Mouse (Mus musculus) intestine, embryonic 14.5 days (tissue): Measurements from ENCODE around the gene Prm2. TPM values are rescaled to one million over a fixed set of nuclear protein-coding genes. Genes with fewer than 3 reads are reported as not detected.

Experiments
- ATAC-seq: fragments of 200-750 bp; cut with Nextera tagmentation; replicated peaks from 2 replicates; pipeline ENCODE4 v1.8.0; 2017; ENCODE audit warnings: low read depth, moderate number of reproducible peaks, moderate TSS enrichment, moderate library complexity; ENCODE audit not compliant: low FRiP score, low TSS enrichment
- DNase-seq: peaks from one replicate; pipeline ENCODE4 v3.0.0-alpha.2; 2018; ENCODE audit warnings: low spot score
- H3K27ac ChIP-seq: fragments of 300-500 bp; sonication (generic); 2 replicates; pipeline ENCODE4 v1.5.1; 2014; ENCODE audit warnings: low read depth, mild to moderate bottlenecking, control low read depth
- H3K27me3 ChIP-seq: fragments of 300-500 bp; sonication (generic); replicated peaks from 2 replicates; pipeline ENCODE4 v1.6.1; 2014; ENCODE audit warnings: low read length, control low read depth; ENCODE audit not compliant: control insufficient read depth, insufficient read depth
- H3K36me3 ChIP-seq: fragments of 300-500 bp; sonication (generic); 2 replicates; pipeline ENCODE4 v1.6.1; 2014; ENCODE audit warnings: low read length, control low read depth; ENCODE audit not compliant: control insufficient read depth, insufficient read depth
- H3K4me1 ChIP-seq: fragments of 300-500 bp; sonication (generic); replicated peaks from 2 replicates; pipeline ENCODE4 v1.6.1; 2014; ENCODE audit warnings: low read length, control low read depth, mixed read lengths; ENCODE audit not compliant: control insufficient read depth, insufficient read depth
- H3K4me2 ChIP-seq: fragments of 300-500 bp; sonication (generic); 2 replicates; pipeline ENCODE4 v1.6.1; 2014; ENCODE audit warnings: low read length
- H3K4me3 ChIP-seq: fragments of 300-500 bp; sonication (generic); 2 replicates; pipeline ENCODE4 v1.5.1; 2014; ENCODE audit warnings: low read depth, low read length, control low read depth, mixed read lengths
- H3K9ac ChIP-seq: fragments of 300-500 bp; sonication (generic); 2 replicates; pipeline ENCODE4 v1.6.1; 2014; ENCODE audit warnings: mild to moderate bottlenecking, low read length
- H3K9me3 ChIP-seq: fragments of 300-500 bp; sonication (generic); 2 replicates; pipeline ENCODE4 v1.6.1; 2016; ENCODE audit warnings: low read length, control low read depth; ENCODE audit not compliant: control insufficient read depth
- WGBS: fragments of 180-500 bp; shearing (Covaris S2); extraction: QIAGEN DNeasy Blood & Tissue Kit; methylation state at CpG from one replicate; pipeline ENCODE4 v1.1.7; 2014; 5-methylcytosine and 5-hydroxymethylcytosine counted together
- polyA plus RNA-seq: library from polyadenylated mRNA; unstranded; fragments of >200 nt; fragmentation: Nextera tagmentation; extraction: Ambion mirVana; gene quantifications from 2 replicates; pipeline ENCODE4 v1.2.1, GENCODE M21; 2014

Gene Prm2
- polyA plus RNA-seq, 1 experiment from 2014 or later, result not detected

- DNase-seq, result no peak
- Histone ChIP-seq H3K4me3 (no peak overlapping the region), H3K9ac (no peak overlapping the region), H3K27me3 (no peaks in the 10 kb centered on the region), H3K4me1 (0 out of 2 replicates have a peak, but pooled peaks cover 2% of the 10 kb centered on the region), H3K36me3 (no peaks in the 10 kb centered on the region), H3K27ac (no peak overlapping the region), H3K4me2 (no peak overlapping the region), H3K9me3 (no peaks in the 10 kb centered on the region)
- no peak for ATAC-seq
- WGBS, result 51% methylated on average over 6 of the region's 6 CpGs
These were observed 32.2 kb downstream of the Prm2 start for GRCm38 (mm10) chr16:10763540-10764264.

- Histone ChIP-seq H3K4me2 (no peak overlapping the region), H3K27ac (no peak overlapping the region), H3K4me1 (0 out of 2 replicates have a peak, but pooled peaks cover 2% of the 10 kb centered on the region), H3K36me3 (no peaks in the 10 kb centered on the region), H3K9me3 (no peaks in the 10 kb centered on the region), H3K27me3 (no peaks in the 10 kb centered on the region), H3K4me3 (no peak overlapping the region), H3K9ac (no peak overlapping the region)
- WGBS, result 61% methylated on average over 5 of the region's 5 CpGs
- no peak for ATAC-seq
- no peak for DNase-seq
These were observed 33.3 kb downstream of the Prm2 start for GRCm38 (mm10) chr16:10762569-10763180.

GRCm38 (mm10) chr16:10761182-10761581 lies 34.8 kb downstream of the Prm2 start:
- Histone ChIP-seq H3K27me3 (no peaks in the 10 kb centered on the region), H3K4me1 (0 out of 2 replicates have a peak, but pooled peaks cover 2% of the 10 kb centered on the region), H3K36me3 (no peaks in the 10 kb centered on the region), H3K27ac (no peak overlapping the region), H3K4me2 (no peak overlapping the region), H3K9ac (no peak overlapping the region), H3K9me3 (no peaks in the 10 kb centered on the region), H3K4me3 (no peak overlapping the region)
- WGBS, result 50% methylated on average over 8 of the region's 8 CpGs
- no peak for ATAC-seq
- no peak for DNase-seq

GRCm38 (mm10) chr16:10756168-10756567 lies 39.8 kb downstream of the Prm2 start:
- Histone ChIP-seq H3K9me3 (no peaks in the 10 kb centered on the region), H3K9ac (no peak overlapping the region), H3K4me1 (no peaks in the 10 kb centered on the region), H3K36me3 (no peaks in the 10 kb centered on the region), H3K4me3 (no peak overlapping the region), H3K4me2 (no peak overlapping the region), H3K27ac (no peak overlapping the region), H3K27me3 (no peaks in the 10 kb centered on the region)
- ATAC-seq, result no peak
- DNase-seq, result no peak
- WGBS, result 69% methylated on average over 6 of the region's 6 CpGs

DNA sequence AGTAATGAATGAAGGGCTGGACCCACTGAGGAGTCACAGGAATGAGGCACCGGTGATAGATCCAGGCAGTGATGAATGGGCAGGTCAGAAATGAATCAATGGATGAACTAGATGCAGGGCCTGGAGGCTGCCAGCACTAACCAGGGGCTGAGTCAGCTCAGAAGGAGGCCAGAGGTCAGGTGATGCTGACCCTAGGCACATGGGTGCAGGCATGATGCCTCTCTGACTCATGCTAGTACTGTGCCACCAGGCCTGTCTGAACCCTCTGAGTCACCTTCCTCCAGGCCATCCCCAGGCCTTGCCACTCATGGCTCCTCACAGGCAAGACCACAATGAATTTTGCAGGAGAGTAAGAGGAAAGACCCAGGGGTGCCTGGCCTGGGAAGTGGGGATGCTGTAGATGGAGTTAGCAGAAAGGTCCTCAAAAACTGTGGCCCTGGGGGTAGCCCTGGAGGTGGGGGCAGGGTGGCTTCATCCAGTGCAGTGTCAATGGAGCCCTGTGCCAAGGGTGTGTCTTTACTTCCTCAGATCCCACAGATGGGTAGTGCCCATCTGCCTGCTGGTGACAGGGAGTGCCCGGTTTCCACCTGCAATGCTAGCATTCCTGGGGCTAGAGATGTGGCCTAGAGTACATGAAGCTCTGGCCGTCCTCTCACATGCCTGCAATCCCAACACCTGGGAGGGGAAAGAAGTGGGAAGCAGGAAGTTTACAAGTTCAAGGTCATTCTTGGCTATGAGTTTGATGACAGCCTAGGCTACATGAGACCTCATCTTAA lies 41.2 kb downstream of the Prm2 start:
- Histone ChIP-seq H3K36me3 (no peaks in the 10 kb centered on the region), H3K9ac (no peak overlapping the region), H3K27ac (no peak overlapping the region), H3K4me2 (no peak overlapping the region), H3K9me3 (no peaks in the 10 kb centered on the region), H3K27me3 (no peaks in the 10 kb centered on the region), H3K4me3 (no peak overlapping the region), H3K4me1 (peaks cover 6% of the 10 kb centered on the region)
- no peak for DNase-seq
- WGBS, result 86% methylated on average over 3 of the region's 3 CpGs
- ATAC-seq, result no peak

GRCm38 (mm10) chr16:10749824-10750223 lies 46.1 kb downstream of the Prm2 start:
- no peak overlapping the region for H3K9ac ChIP-seq
- no peaks in the 10 kb centered on the region for H3K9me3 ChIP-seq
- no peak for DNase-seq
- H3K27ac ChIP-seq, result no peak overlapping the region
- no peaks in the 10 kb centered on the region for H3K36me3 ChIP-seq
- no peak overlapping the region for H3K4me3 ChIP-seq
- ATAC-seq, result peak; percentile 72
- H3K27me3 ChIP-seq, result no peaks in the 10 kb centered on the region
- no peak overlapping the region for H3K4me2 ChIP-seq
- WGBS, result 32% methylated on average over 7 of the region's 7 CpGs
- H3K4me1 ChIP-seq, result peaks cover 14% of the 10 kb centered on the region

GRCm38 (mm10) chr16:10749226-10749625 lies 46.7 kb downstream of the Prm2 start:
- no peak overlapping the region for H3K27ac ChIP-seq
- no peaks in the 10 kb centered on the region for H3K36me3 ChIP-seq
- no peak for ATAC-seq
- WGBS, result 40% methylated on average over 7 of the region's 7 CpGs
- DNase-seq, result no peak
- H3K4me3 ChIP-seq, result no peak overlapping the region
- H3K9me3 ChIP-seq, result no peaks in the 10 kb centered on the region
- H3K27me3 ChIP-seq, result no peaks in the 10 kb centered on the region
- H3K4me2 ChIP-seq, result no peak overlapping the region
- no peak overlapping the region for H3K9ac ChIP-seq
- H3K4me1 ChIP-seq, result peaks cover 14% of the 10 kb centered on the region
